Mouse (Mus musculus): ENCODE results near the gene Akr1b3. TPM values are rescaled to one million over a fixed set of nuclear protein-coding genes. Genes with fewer than 3 reads are reported as not detected.

The Akr1b3 gene
- total and polyA plus RNA-seq, 3 experiments = 110 to 532 (median 151) TPM

GRCm38 (mm10) chr6:34350037-34350699, 32.9 kb upstream of the Akr1b3 start:
- Histone ChIP-seq H3K79me2 (ENCODE audit: control insufficient read depth, insufficient read depth, low read length, poor library complexity) (no peaks in the 10 kb centered on the region), H3K4me3 (ENCODE audit: control insufficient read depth in 1 of 2, insufficient read depth in 1 of 2, low read depth in 2 of 2, low read length in 2 of 2) (no peak overlapping the region), H3K27ac (ENCODE audit: control insufficient read depth, low read depth, low read length) (no peak overlapping the region), H3K9me3 (replicated peaks; ENCODE audit: insufficient read depth, low read length) (no peaks in the 10 kb centered on the region), H3K9ac (ENCODE audit: control insufficient read depth, low read depth, low read length, poor library complexity, severe bottlenecking) (no peak overlapping the region), H3K36me3 (ENCODE audit: control insufficient read depth in 1 of 2, insufficient read depth in 2 of 2, low read length in 2 of 2) (no peaks in the 10 kb centered on the region), H3K27me3 (ENCODE audit: control insufficient read depth in 1 of 2, insufficient read depth in 2 of 2, low read length in 2 of 2) (peaks cover 2 to 6% of the 10 kb centered on the region in 2 experiments; a peak in 3 of 4 replicates), H3K4me1 (ENCODE audit: control insufficient read depth in 1 of 2, insufficient read depth in 2 of 2, low read length in 2 of 2) (no peaks in the 10 kb centered on the region)
- DNase-seq (ENCODE audit: low read depth, low spot score) = no peak
- no peak for TF ChIP-seq POLR2AphosphoS5 (IDR thresholded peaks at IDR 0.05; ENCODE audit: borderline replicate concordance, low read depth, low read length)
- TF ChIP-seq NELFE (IDR thresholded peaks at IDR 0.05; ENCODE audit: low read depth, low read length) = no peak
- TF ChIP-seq USF2 (IDR thresholded peaks at IDR 0.05; ENCODE audit: borderline replicate concordance in 1 of 2, insufficient read depth in 1 of 2, low read depth in 1 of 2, low read length in 2 of 2) = no peak
- no peak for TF ChIP-seq SIN3A (IDR thresholded peaks at IDR 0.05; ENCODE audit: low read length)
- no peak for TF ChIP-seq CHD2 (IDR thresholded peaks at IDR 0.05; ENCODE audit: low read length)

GRCm38 (mm10) chr6:34346096-34346898, 29.0 kb upstream of the Akr1b3 start:
- DNase-seq (ENCODE audit: low read depth, low spot score) = peak; percentile 67
- Histone ChIP-seq H3K4me1 (ENCODE audit: control insufficient read depth in 1 of 2, insufficient read depth in 2 of 2, low read length in 2 of 2) (no peaks in the 10 kb centered on the region), H3K9me3 (replicated peaks; ENCODE audit: insufficient read depth, low read length) (no peaks in the 10 kb centered on the region), H3K27ac (ENCODE audit: control insufficient read depth, low read depth, low read length) (no peak overlapping the region), H3K27me3 (ENCODE audit: control insufficient read depth in 1 of 2, insufficient read depth in 2 of 2, low read length in 2 of 2) (peaks cover 0 to 3% of the 10 kb centered on the region in 2 experiments; a peak in 2 of 4 replicates), H3K4me3 (ENCODE audit: control insufficient read depth in 1 of 2, insufficient read depth in 1 of 2, low read depth in 2 of 2, low read length in 2 of 2) (no peak overlapping the region), H3K36me3 (ENCODE audit: control insufficient read depth in 1 of 2, insufficient read depth in 2 of 2, low read length in 2 of 2) (no peaks in the 10 kb centered on the region), H3K79me2 (ENCODE audit: control insufficient read depth, insufficient read depth, low read length, poor library complexity) (no peaks in the 10 kb centered on the region), H3K9ac (ENCODE audit: control insufficient read depth, low read depth, low read length, poor library complexity, severe bottlenecking) (no peak overlapping the region)
- TF ChIP-seq ZC3H11A (IDR thresholded peaks at IDR 0.05; ENCODE audit: low read depth, low read length) (peak; percentile 52), BHLHE40 (IDR thresholded peaks at IDR 0.05; ENCODE audit: borderline replicate concordance, low read depth, low read length) (no peak), EP300 (IDR thresholded peaks at IDR 0.05; ENCODE audit: low read depth in 1 of 2, low read length in 2 of 2) (no peak), MAZ (IDR thresholded peaks at IDR 0.05; ENCODE audit: low read depth, low read length) (peak; percentile 43; the same call in 1 of the 2 replicates), RAD21 (IDR thresholded peaks at IDR 0.05; ENCODE audit: low read depth, low read length) (peak; percentile 74), ELF1 (IDR thresholded peaks at IDR 0.05; ENCODE audit: low read depth, low read length) (no peak), NRF1 (IDR thresholded peaks at IDR 0.05; ENCODE audit: insufficient read depth, low read depth, low read length, poor library complexity, severe bottlenecking) (no peak), CTCF (IDR thresholded peaks at IDR 0.05 in 2 of 3, conservative IDR thresholded peaks at IDR 0.05 in 1 of 3; ENCODE audit: control insufficient read depth in 1 of 3, insufficient read depth in 1 of 3, low read depth in 2 of 3, low read length in 3 of 3, poor library complexity in 1 of 3, severe bottlenecking in 1 of 3) (peak; percentile 76 to 88 (median 78)), SMC3 (IDR thresholded peaks at IDR 0.05; ENCODE audit: low read depth, low read length) (peak; percentile 64)

Data from MEL (cell line).